Mouse (Mus musculus) MN1 (cell line): Measurements from ENCODE around the gene Kifc1.

ENCODE experiments used
- DNase-seq: peaks from one replicate; pipeline ENCODE4 v3.0.0-alpha.2; 2016; ENCODE audit warnings: low spot score

The Kifc1 gene

DNA sequence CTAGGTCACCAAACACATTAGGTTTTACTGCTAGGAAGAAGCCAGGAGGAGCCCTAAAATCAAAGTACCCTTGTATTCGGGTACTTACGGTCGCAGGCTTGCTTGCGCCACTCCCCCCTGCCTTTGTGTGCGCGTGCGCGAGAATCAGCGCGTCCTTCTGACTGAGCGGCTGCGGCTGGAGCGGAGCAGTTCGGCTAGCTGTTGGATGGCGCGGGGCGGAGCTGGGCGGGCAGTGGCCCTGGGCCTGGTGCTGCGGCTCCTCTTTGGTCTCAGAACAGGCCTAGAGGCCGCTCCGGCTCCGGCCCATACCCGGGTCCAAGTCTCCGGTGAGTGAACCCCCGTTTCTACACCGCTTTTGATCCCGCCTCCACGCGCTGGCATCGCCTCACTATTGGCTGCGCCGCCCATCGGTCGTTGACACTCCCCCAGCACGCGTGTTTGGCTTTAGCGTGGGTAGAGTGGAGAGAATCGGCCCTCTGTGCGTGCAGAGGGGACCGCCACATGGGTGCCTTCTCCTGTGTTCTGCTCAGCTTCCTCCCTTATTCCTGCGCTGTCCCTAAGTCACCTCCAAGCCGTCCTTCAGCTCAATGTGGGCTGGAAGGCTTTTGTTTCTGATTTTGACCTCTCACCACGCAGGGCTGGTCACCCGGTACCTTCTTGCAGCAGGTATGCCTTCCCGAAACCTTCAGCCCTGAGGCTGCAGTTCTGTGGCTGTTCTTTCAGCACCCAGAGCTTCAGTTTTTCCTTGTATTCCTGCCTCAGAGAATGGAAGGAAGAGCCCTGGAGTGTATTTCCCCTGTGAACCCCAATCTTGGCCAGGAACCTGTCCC, 47.3 kb downstream of the Kifc1 start, which contains the start of gene Cd320:
TSS of gene Cd320 (plus strand) at position 126 of the 830 bp plus-strand sequence.
- DNase-seq, result peak; percentile 95

- DNase-seq, result no peak
Observed at GRCm38 (mm10) chr17:33829561-33829960, 60.9 kb downstream of the Kifc1 start.

DNA sequence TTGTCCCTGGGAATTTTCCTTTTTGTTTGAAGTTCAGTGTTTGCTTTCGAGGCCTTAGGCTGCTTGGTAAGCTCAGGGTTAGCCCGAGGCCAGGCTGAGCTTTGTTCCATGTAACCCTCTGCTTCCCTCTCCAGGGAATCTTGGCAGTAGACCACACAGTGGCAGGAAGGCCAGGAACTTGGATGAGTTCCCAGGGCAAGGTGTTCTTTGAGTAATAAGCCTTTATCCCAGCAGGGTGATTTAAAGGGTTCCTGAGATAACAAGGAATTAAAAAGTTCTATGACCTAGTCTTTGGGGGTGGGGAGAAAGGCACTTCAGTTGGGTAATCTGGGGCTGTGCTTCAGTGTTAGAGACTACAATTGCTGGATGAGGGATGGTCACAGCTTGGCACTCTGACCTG, 61.6 kb downstream of the Kifc1 start:
- peak; percentile 58 for DNase-seq

GRCm38 (mm10) chr17:33826850-33827249, 63.6 kb downstream of the Kifc1 start:
- DNase-seq, result peak; percentile 87
